ENCODE assay signal across 12 mouse cellular contexts in genomic region chr12:32921532-32922131, GRCm38 (mm10). TPM values are rescaled to one million over a fixed set of nuclear protein-coding genes. Genes with fewer than 3 reads are reported as not detected.
DNase-seq lines count a peak whose midpoint lies in the region; ATAC-seq and TF ChIP-seq lines count a peak whose summit lies in the region.
"Had no signal": no experiment of that assay in that cellular context is flagged by ENCODE, and none has a peak within 500 bp of the region (broad histone marks: within the 10 kb centered on the region; RNA-seq: fewer than 3 reads in every experiment).

No protein-coding gene starts in this region.

- TF ChIP-seq POLR2A in testis, adult 2 months (IDR thresholded peaks at IDR 0.05; ENCODE audit: control insufficient read depth, low read depth, low read length): peak; percentile 31; the same call in 1 of the 2 replicates
- TF ChIP-seq POLR2A in myocyte (IDR thresholded peaks at IDR 0.05; ENCODE audit: insufficient read length, low read depth): no peak

- intact Hi-C loops in heart, postnatal 14 days (cut with DNase I): no loop called here

- no peak overlapping the region for H3K4me2 ChIP-seq in kidney, postnatal 0 days (ENCODE audit: low read length)
- H3K4me2 ChIP-seq in myocyte (ENCODE audit: low read depth): no peak overlapping the region
- H3K4me2 ChIP-seq: limb, embryonic 15.5 days had no signal

- no peaks in the 10 kb centered on the region for H3K4me1 ChIP-seq in kidney, postnatal 0 days (replicated peaks; ENCODE audit: insufficient read depth, low read length)
- H3K4me1 ChIP-seq in testis, adult 2 months (ENCODE audit: control insufficient read depth, insufficient read depth, low read length): no peaks in the 10 kb centered on the region; the same call in 1 of the 2 replicates

- no peak overlapping the region for H3K9ac ChIP-seq in kidney, postnatal 0 days (ENCODE audit: low read depth, low read length)
- H3K9ac ChIP-seq: limb, embryonic 15.5 days had no signal

- H3K27ac ChIP-seq in kidney, postnatal 0 days: no peak overlapping the region
- no peak overlapping the region for H3K27ac ChIP-seq in testis, adult 2 months (ENCODE audit: control insufficient read depth, insufficient read depth, low read depth, low read length)
- H3K27ac ChIP-seq: limb, embryonic 15.5 days had no signal

- 0 out of 2 replicates have a peak, but pooled peaks have one; percentile 14 for ATAC-seq in kidney, postnatal 0 days (replicated peaks; ENCODE audit: low FRiP score, low read depth)

- H3K79me2 ChIP-seq in myocyte (ENCODE audit: control insufficient read depth, insufficient read depth): no peaks in the 10 kb centered on the region

- H3K4me3 ChIP-seq in kidney, postnatal 0 days (replicated peaks; ENCODE audit: low read depth, low read length): no peak overlapping the region
- no peak overlapping the region for H3K4me3 ChIP-seq in testis, adult 2 months (ENCODE audit: control insufficient read depth, low read depth, low read length)
- no peak overlapping the region for H3K4me3 ChIP-seq in myocyte
- H3K4me3 ChIP-seq: limb, embryonic 15.5 days had no signal

- H3K36me3 ChIP-seq in kidney, postnatal 0 days (ENCODE audit: insufficient read depth, low read length): no peaks in the 10 kb centered on the region
- no peaks in the 10 kb centered on the region for H3K36me3 ChIP-seq in testis, adult 2 months (ENCODE audit: control insufficient read depth, insufficient read depth, low read length)
- H3K36me3 ChIP-seq in myocyte (ENCODE audit: control insufficient read depth, insufficient read depth): no peaks in the 10 kb centered on the region
- H3K36me3 ChIP-seq: limb, embryonic 15.5 days had no signal

- no peaks in the 10 kb centered on the region for H3K27me3 ChIP-seq in kidney, postnatal 0 days (ENCODE audit: insufficient read depth, low read length)
- H3K27me3 ChIP-seq in testis, adult 2 months (ENCODE audit: control insufficient read depth, insufficient read depth, low read length): no peaks in the 10 kb centered on the region
- H3K27me3 ChIP-seq in myocyte (ENCODE audit: control insufficient read depth, insufficient read depth, insufficient read length): no peaks in the 10 kb centered on the region
- H3K27me3 ChIP-seq: limb, embryonic 15.5 days had no signal

- peak overlapping the region; percentile 20 for H3ac ChIP-seq in myocyte (ENCODE audit: control insufficient read depth, insufficient read length)

- H3K9me3 ChIP-seq in kidney, postnatal 0 days (replicated peaks; ENCODE audit: low read length): no peaks in the 10 kb centered on the region
- H3K9me3 ChIP-seq: limb, embryonic 15.5 days had no signal

- DNase-seq in heart, adult 11 months: peak; percentile 72
- no peak for DNase-seq in heart, postnatal 14 days
- DNase-seq in kidney, postnatal 0 days (ENCODE audit: low spot score): no peak
- no peak for DNase-seq in kidney, adult 8-10 months
- no peak for DNase-seq in testis, postnatal 14 days (ENCODE audit: low spot score)
- DNase-seq in right cerebral cortex, postnatal 25 days: no peak
- DNase-seq: cerebellum, adult 9-11 months; heart, postnatal 36 days; lung, postnatal 10 days had no signal

- WGBS in kidney, postnatal 0 days: 92% methylated on average over 7 of the region's 7 CpGs

- no peak for TF ChIP-seq CTCF in kidney, postnatal 0 days (IDR thresholded peaks at IDR 0.05; ENCODE audit: low read depth)
- peak; percentile 14; the same call in 1 of the 2 replicates for TF ChIP-seq CTCF in testis, adult 2 months (IDR thresholded peaks at IDR 0.05; ENCODE audit: control insufficient read depth, insufficient read depth, insufficient replicate concordance, low read depth, low read length)

TF ChIP-seq in myocyte, 11 proteins besides CTCF, POLR2A, EP300 and RAD21:
- TF ChIP-seq MYOG (IDR thresholded peaks at IDR 0.05; ENCODE audit: control insufficient read depth in 1 of 3, insufficient read depth in 1 of 3, insufficient read length in 2 of 3, low read depth in 2 of 3) (peak in 1 of 3 experiments; percentile 5), MAX (IDR thresholded peaks at IDR 0.05; ENCODE audit: low read depth) (no peak)

RNA-seq across cellular contexts. Expression of gene Sypl, which starts 32.1 kb away (rescaled TPM):
- total RNA-seq in heart, postnatal 14 days (2021): 10 to 100 TPM; 87.4 to 88.3 TPM
- polyA plus RNA-seq in kidney, postnatal 0 days (2015; fragmentation: Nextera tagmentation; extraction: Ambion mirVana): 174 and 179 TPM in 2 replicates
- polyA plus RNA-seq in testis, adult 2 months (2012; rRNA removed): 173 and 221 TPM in 2 replicates
- polyA plus RNA-seq in myocyte (2012; fragmentation: generic; extraction: Trizol): 64.0 TPM
